Mouse (Mus musculus): ENCODE data around the gene Gsk3b.

Gene Gsk3b

DNA sequence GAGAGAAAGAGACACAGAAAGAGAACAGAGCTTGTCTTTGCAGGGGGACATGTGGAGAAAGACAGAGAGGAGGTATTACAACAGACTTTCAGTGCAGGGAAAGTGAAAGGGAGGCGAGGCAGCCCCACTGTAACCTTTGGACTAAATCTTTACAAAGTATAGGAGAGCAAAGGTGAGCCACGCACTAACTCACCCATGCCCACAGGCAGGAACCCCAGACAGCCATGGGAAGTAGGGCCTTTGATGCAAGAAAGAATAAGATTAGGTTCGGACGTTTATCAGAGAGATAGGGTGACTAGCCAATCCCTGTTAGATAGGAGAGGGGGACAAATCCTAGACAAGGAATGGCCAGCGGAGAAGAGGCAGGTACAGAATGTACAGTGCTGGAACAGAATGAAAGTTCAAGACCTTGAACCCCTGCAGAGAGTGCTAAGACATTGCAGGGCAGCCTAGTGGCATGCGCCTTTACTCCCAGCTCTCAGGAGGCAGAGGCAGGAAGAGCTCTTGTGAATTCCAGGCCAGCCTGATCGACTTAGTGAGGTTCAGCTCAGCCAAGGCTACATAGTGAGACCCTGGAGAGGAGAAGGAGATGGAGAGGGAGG, 193.9 kb downstream of the Gsk3b start:
- DNase-seq (ENCODE audit: low spot score in 2 of 2): no peak

GRCm38 (mm10) chr16:38283300-38283699, 194.5 kb downstream of the Gsk3b start:
- DNase-seq (ENCODE audit: low spot score in 2 of 2): no peak

DNA sequence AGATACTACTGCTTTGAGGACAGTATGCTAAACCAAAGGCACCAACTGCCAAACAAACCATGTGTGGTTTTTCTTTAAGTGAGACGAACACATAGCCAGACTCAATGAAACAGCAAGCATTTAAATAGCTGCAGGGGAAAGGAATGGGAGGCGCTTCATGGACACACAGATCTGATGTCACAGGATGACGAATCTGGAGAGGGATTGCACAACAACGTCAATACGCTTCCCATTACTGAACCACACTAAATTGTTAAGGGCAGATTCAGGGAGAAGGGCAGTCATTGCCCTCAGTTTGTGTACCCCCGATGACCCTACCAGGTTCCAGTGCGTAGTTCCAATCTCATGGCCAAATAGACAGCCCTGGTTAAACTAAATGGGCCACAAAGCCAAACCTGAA, 197.0 kb downstream of the Gsk3b start:
- no peak for DNase-seq (ENCODE audit: low spot score in 2 of 2)

DNA sequence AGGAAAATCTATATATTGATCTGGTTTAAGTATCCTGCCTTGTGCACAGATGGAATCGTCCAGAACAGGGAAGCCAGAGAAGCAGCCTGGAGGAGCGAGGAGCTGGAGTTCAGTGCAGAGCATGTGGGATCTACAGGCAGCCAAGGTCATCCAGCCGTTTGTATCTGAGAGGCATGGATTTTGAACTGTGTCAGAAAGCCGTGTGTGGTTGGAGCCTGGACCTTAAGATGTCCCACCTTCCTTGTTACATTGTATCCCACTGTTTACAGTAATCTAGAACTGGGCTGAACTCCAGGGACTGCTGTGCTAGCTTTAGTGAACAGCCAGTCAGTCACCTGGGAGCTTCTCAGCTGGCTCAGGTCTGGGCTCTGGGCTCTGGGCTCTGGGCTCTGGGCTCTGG, 197.7 kb downstream of the Gsk3b start:
- no peak for DNase-seq (ENCODE audit: low spot score in 2 of 2)

DNA sequence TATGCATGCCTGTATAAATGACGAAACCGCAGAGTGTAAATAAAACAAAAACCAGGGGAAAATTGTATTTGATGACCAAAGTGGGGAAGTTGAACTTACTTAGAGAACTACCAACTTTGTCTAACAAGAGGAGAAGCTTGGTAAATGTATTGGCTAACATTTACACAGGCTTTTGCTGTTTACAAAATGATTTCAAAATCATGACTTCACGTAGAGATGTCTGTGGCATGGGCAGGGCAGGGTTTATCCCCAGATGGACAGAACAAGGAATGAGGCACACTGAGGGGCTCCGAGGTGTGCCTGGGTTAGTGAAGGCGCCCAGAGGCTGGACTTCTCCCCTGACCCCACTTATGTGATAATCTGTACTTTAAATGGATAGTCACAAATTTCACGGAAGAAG, 198.6 kb downstream of the Gsk3b start:
- no peak for DNase-seq (ENCODE audit: low spot score in 2 of 2)

- no peak for DNase-seq (ENCODE audit: low spot score in 2 of 2)
Observed at GRCm38 (mm10) chr16:38287762-38288161, 199.0 kb downstream of the Gsk3b start.

DNA sequence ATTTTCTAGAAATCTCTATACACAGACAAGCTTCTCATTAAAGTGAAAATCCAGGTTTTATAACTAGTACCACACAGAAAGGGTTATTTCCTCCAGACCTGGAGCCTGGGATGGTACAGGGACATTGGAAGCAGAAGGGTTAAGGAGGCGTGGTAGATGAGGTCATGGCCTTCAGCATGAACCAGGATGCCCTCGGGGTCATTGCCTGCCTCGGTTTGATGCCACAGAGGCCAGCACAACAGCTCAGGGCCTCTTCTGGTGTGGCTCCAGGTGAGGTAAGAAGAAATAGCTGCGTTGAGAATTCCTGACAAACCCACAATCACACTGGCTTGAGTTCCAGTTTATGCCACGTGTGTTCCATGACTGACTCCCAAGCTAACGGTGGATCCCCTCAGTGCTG, 200.1 kb downstream of the Gsk3b start:
- DNase-seq (ENCODE audit: low spot score in 2 of 2): no peak

- no peak for DNase-seq (ENCODE audit: low spot score in 2 of 2)
Observed at GRCm38 (mm10) chr16:38290151-38290550, 201.3 kb downstream of the Gsk3b start.

DNA sequence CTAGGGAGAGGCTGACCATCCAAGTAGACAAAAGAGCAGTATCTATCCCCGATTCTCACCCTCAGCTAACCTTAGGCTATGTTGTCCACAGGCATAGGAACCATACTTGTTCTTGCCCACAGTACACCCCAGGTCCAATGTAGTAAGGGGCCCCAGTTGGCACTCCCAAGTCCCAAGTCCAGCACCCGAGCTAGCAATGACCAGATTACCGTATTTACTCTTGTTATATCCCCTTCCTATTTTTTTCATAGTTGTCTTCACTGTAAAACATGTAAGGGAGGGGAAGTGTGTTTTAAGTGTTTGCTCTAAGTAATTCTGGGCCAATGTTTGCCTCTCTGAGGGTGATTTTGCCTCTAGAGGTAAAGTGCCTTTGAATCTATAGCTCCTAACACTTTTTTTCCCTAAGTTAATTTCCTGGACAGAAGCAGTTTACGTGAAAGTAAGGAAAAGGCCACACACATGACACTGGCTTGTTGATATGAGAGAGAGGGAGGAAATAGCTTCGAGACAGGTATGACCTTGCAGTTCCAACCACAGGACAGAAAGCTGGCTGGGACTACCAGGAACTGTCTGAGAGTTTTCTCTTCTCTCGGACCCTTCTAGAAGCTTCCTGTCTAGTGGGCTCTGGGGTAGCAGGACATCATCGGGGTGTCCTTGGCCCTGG, 206.0 kb downstream of the Gsk3b start, which contains the start of gene Nr1i2:
TSS of gene Nr1i2 (minus strand) at position 140 of the 664 bp plus-strand sequence.
- DNase-seq (ENCODE audit: low spot score in 2 of 2): no peak

- DNase-seq (ENCODE audit: low spot score in 2 of 2): peak; percentile 10
Observed at GRCm38 (mm10) chr16:38295349-38295930, 206.6 kb downstream of the Gsk3b start.
